Mouse (Mus musculus): ENCODE measurements around the gene Cab39.

DNA sequence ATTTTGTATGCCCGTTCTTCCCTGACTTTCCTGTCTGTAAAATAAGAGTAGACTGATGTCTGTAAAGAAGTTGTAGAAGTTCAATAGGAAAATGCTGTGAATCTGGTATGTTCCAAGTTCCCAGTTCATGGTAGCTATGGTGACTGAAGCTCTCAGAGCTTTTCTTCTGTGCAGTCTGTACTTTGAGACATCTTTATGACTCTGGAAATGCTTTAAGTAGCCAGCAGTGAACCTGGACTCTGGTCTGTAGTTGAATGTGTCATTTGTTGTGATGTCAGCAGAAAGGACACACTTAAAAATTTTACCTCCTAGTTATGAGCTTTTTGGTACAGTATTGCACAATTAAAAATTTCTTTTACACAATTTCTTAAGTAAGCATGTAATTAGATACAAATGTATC is 9.3 kb downstream of the Cab39 start:
- TF ChIP-seq CTCF (IDR thresholded peaks at IDR 0.05; ENCODE audit: control insufficient read depth, insufficient read depth, insufficient replicate concordance, low read depth, low read length) (no peak), POLR2A (IDR thresholded peaks at IDR 0.05; ENCODE audit: control insufficient read depth, low read depth, low read length) (no peak)
